Mouse (Mus musculus): ENCODE data around the gene Slc13a3. TPM values are rescaled to one million over a fixed set of nuclear protein-coding genes. Genes with fewer than 3 reads are reported as not detected.

Slc13a3 gene
- polyA plus RNA-seq, 1 experiment = 1.6 TPM

DNA sequence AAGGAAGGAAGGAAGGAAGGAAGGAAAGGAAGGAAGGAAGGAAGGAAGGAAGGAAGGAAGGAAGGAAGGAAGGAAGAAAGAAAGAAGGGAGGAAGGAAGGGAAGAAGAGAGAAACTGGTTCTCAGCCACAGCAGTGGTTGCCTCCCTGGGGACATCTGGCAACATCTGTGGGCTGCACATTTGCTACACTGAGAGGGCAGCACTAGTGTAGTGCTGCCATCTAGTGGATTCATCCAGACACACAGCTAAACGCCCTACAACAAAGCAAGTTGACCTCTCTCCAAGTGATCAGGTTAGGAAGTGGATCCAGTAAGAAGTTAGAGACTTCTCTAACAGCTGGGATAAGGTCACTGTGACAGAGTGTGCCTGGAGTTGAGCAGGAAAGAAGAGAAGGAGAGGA is 112.2 kb downstream of the Slc13a3 start:
- TF ChIP-seq CTCF (IDR thresholded peaks at IDR 0.05; ENCODE audit: control insufficient read depth, insufficient read depth, low read length) (peak; percentile 72), POLR2A (IDR thresholded peaks at IDR 0.05; ENCODE audit: borderline replicate concordance, control insufficient read depth, low read depth, low read length) (no peak)
- Histone ChIP-seq H3K27ac (ENCODE audit: control insufficient read depth, insufficient read depth, low read depth, low read length, poor library complexity) (no peak overlapping the region), H3K4me1 (ENCODE audit: control insufficient read depth, insufficient read depth, low read length) (no peaks in the 10 kb centered on the region), H3K4me3 (replicated peaks; ENCODE audit: control insufficient read depth, low read depth, low read length) (no peak overlapping the region)
- WGBS = 6% methylated on average over 1 of the region's 1 CpGs

Other genes starting within 250 kb of the Slc13a3 start
- 0.80 TPM in 1 of 2 replicates, not detected in the other for gene Cdh22, start 238.4 kb downstream of the Slc13a3 start, polyA plus RNA-seq (2011; ENCODE audit: insufficient read depth, insufficient read length, low replicate concordance, missing spikeins)
- 44.3 and 79.2 TPM in 2 replicates for gene Slc35c2, start 185.4 kb downstream of the Slc13a3 start, polyA plus RNA-seq (2011; ENCODE audit: insufficient read depth, insufficient read length, low replicate concordance, missing spikeins)
- 11.4 and 29.8 TPM in 2 replicates for gene Elmo2, start 146.8 kb downstream of the Slc13a3 start, polyA plus RNA-seq (2011; ENCODE audit: insufficient read depth, insufficient read length, low replicate concordance, missing spikeins)
- not detected in 2 replicates for gene Zfp663, start 104.5 kb downstream of the Slc13a3 start, polyA plus RNA-seq (2011; ENCODE audit: insufficient read depth, insufficient read length, low replicate concordance, missing spikeins)
- gene Zfp334, start 85.0 kb downstream of the Slc13a3 start, polyA plus RNA-seq (2011; ENCODE audit: insufficient read depth, insufficient read length, low replicate concordance, missing spikeins) = 0.36 and 0.42 TPM in 2 replicates
- gene Ocstamp, start 72.8 kb downstream of the Slc13a3 start, polyA plus RNA-seq (2011; ENCODE audit: insufficient read depth, insufficient read length, low replicate concordance, missing spikeins) = 0.67 TPM in 1 of 2 replicates, not detected in the other
- 7.2 and 10.8 TPM in 2 replicates for gene Trp53rka, start 20.1 kb upstream of the Slc13a3 start, polyA plus RNA-seq (2011; ENCODE audit: insufficient read depth, insufficient read length, low replicate concordance, missing spikeins)
- gene Slc2a10, start 30.6 kb upstream of the Slc13a3 start, polyA plus RNA-seq (2011; ENCODE audit: insufficient read depth, insufficient read length, low replicate concordance, missing spikeins) = 0.27 TPM in 1 of 2 replicates, not detected in the other
- gene Eya2, start 121.8 kb upstream of the Slc13a3 start, polyA plus RNA-seq (2011; ENCODE audit: insufficient read depth, insufficient read length, low replicate concordance, missing spikeins) = 1.3 and 2.4 TPM in 2 replicates